Mouse (Mus musculus) urinary bladder, postnatal 10 days (tissue): ENCODE data around the gene Timm13.
A peak's percentile ranks its signal among the peaks of the same experiment; 100 is the strongest.

Experiments used
- DNase-seq: peaks from one replicate; pipeline ENCODE4 v3.0.0; 2022; ENCODE audit warnings: low spot score

Gene Timm13

DNA sequence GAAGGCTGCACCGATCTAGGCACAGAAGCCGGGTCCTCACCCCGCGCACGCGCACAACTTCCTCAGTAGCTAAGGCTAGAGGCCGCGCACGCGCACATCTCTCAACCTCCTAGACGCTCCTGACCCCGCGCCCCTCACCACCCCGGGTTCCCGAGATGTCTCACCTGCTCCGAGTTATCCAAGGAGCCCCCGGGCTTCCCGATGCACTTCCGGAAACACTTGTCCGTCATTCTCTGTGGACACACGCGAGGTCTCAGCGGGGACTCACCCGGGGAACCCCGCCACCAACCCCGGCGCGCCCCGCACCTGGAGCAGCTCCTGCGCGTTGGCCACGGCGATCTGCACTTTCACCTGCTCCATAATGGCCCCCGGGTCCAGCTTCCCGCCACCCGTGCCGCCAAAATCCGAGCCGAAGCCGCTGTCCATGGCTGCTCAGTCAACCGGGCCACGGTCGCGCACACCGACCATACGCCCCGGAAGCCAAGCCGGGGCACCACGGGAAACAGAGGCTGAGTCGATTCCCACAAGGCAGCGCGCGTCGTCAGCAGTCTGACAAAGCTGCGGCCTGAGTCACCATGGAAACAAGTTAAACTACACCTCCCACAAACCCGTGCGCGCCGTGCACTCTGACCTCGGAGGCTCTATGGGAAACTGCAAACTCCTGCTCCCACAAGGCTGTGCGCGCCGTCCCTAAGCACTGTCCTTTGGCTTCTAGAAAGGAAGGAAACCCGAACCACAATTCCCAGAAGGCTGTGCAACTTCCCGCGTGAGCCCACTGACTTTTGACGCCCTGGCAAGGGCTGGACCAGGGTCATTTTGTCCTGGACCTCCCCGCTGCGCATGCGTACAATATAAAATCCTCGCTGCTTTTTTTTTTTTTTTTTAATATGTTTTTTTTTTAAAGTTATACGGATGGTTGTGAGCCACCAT, at the start of gene Timm13:
Gene Timm13 (minus strand): TSS at position 652 of the 930 bp plus-strand sequence.
- DNase-seq = peak; percentile 92

GRCm38 (mm10) chr10:80950314-80950713, 49.5 kb upstream of the Timm13 start:
- no peak for DNase-seq

DNA sequence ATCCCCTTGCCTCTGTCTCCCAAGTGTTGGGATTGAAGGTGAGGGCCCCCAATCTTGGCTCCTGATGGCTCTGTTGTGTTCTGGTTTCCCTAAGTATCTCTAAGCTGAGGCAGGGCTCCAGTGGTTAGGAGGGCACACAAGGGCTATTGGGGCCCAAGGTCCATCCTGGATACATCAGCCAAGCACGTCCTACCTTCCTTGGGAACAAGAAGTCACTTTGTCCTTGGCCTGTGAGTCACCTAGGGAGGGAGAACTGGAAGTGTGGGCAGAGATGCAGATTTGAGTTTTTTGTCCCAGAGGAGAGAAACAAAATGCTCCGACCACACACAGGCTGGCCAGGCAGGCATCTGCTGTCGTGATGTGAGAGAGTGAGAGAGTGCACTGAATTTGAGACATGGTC, 48.3 kb upstream of the Timm13 start:
- no peak for DNase-seq

DNA sequence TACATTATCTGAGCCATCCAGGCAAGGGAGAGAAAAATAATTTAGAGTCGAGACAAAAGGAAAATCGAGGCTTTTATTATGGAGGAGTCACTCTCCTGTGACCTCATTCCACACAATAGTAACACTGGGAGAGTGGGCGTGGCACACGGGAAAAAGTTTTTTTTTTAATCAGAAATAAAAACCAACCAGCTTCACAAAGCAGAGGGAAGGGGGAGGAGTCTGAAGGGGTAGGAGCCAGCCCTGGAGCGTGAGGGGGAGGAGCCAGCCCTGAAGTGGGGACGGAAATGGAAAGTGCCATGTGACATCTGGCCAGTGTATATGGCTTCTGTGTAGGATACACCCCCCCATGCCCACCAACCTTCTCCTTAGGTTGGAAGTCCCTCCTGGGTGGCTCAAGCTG, 47.8 kb upstream of the Timm13 start:
- no peak for DNase-seq

- DNase-seq = no peak
Measured at GRCm38 (mm10) chr10:80947802-80948201, 47.0 kb upstream of the Timm13 start.

GRCm38 (mm10) chr10:80946684-80947437, 46.1 kb upstream of the Timm13 start:
- no peak for DNase-seq

DNA sequence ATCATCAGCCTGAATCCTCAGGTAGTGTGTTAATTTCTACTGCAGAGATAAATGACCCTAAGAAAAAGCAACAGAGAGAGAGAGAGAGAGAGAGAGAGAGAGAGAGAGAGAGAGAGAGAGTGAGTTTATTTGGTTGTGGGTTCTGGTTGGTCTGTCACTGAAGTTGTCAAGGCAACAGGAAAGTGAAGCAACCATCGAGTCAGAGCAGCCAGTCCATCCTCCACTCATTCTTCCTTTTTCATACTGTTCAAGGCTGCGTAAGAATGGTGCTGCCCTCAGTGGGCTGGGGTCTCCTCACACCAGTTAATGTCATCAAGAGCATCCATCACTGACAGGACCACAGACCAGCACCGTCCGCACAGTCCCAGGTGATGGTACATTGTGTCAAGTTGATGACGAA, 43.5 kb upstream of the Timm13 start:
- no peak for DNase-seq

GRCm38 (mm10) chr10:80943701-80944100, 42.9 kb upstream of the Timm13 start:
- DNase-seq = no peak

- DNase-seq = no peak
Measured at GRCm38 (mm10) chr10:80942919-80943318, 42.1 kb upstream of the Timm13 start.

GRCm38 (mm10) chr10:80940988-80941347, 40.2 kb upstream of the Timm13 start:
- DNase-seq = no peak

GRCm38 (mm10) chr10:80940320-80940987, 39.7 kb upstream of the Timm13 start:
- DNase-seq = no peak

- no peak for DNase-seq
Measured at GRCm38 (mm10) chr10:80939671-80940070, 38.9 kb upstream of the Timm13 start.

DNA sequence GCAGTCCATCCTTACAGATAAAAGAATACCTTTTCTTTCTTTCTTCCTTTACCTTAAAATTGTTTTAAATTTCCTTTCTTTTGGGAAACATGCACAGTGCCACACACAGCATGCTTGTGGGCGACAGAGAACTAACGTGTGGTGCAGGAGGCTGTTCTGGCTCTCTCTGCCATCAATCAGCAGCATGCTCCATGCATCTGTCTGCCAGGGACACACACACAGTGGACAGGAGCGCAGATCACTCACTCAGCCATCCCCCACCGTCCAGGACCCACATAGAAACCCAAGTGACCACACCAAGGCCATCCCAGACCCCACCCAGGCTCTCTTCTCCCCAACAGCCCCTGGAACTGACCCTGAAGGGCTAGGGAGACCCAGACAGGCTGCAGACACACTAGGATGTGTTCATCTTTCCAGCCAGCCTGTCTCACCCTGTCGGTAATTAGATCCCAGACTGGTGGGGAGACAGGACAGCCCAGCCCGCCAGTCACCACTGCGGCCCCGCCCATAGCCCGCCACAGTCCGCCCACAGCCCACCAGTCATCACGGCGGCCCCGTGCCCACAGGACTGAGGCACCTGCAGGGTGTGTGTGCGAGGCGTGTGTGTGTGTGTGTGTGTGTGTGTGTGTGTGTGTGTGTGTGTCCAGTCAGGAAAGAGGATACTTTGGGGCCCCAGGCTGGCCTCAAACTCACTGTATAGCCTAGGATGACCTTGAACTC, 38.2 kb upstream of the Timm13 start:
- no peak for DNase-seq

DNA sequence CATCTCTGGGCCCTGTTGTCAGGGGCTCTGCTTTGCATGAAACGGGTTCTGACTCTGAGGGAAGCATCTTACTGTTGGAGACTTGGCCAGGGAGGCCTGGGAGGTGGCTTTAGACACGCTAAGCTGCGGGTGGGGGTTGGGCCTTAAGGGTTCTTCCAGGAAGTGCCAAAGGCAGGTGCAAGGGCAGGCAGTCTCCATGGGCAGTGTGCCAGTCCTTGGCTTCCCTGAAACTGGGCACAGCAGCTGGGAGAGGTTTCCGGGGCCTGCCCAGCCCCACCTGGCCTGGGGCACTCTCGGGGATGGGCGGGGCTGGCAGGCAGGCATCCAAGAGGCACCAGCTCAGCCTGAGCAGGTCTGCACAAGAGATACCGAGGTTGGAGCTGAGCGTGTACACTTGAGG, 36.9 kb upstream of the Timm13 start:
- DNase-seq = no peak

- no peak for DNase-seq
Measured at GRCm38 (mm10) chr10:80936810-80937164, 36.0 kb upstream of the Timm13 start.

- no peak for DNase-seq
Measured at GRCm38 (mm10) chr10:80936135-80936809, 35.5 kb upstream of the Timm13 start.

GRCm38 (mm10) chr10:80935698-80936097, 34.9 kb upstream of the Timm13 start:
- DNase-seq = no peak

DNA sequence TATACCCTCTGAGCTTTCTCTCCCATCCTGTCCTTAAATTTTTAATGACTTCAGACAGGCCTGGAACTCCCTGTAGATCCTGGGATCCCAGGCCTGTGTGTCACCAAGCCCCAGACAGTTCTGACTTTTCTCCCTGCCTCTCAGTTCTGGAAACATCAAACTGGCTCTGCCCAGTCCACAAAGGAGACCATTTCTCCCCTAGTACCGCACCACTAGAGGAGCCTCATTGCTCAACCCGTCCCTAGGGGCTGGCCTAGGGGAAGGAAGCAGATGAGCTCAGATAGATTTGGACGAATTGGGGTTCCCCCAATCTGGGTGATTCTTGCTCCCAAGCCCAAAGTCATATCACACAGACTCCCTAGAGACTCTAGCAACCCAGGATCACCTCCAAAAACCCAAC, 34.5 kb upstream of the Timm13 start:
- DNase-seq = no peak

DNA sequence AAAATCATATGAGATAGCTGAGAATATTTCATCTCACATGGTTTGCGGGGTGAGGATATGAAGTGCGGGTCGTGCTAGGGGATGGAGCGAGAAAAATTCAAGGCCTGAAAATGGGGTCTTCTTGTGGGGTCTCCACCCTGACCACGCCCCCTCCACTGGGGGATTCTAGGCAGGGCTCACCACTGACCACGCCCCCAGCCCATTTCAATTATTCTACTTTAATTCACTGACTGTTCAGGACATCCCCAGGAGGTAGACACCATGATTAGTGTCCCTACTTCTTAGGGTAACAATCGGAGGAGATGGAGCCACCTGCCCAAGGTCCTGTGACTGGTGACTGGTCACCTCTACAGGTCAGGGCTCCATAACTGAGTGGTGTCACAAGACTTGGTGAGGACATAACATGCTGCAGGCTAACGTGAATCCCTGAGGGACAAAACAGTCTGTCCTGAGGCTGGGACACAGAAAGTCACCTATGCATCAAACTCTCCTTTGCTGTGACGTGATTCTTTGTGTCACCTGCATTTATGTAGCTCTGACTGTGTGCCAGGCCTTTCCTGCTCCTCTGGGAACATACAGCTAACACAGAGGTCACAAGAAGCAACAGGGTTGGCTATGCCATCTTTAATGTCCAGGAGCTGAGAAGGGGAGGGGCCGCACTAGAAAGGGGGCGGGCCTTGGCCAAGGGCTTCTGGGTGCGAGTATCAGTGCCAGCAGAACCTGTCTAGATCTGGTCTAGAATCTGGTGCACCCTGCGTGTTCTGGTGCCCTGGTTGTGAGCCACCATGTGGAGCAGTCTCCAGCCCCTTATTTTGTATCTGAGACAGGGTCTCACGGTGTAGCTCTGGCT, 33.6 kb upstream of the Timm13 start:
- no peak for DNase-seq

- DNase-seq = no peak
Measured at GRCm38 (mm10) chr10:80933421-80933979, 32.7 kb upstream of the Timm13 start.
